Mouse (Mus musculus): ENCODE measurements around the gene Insc. TPM values are rescaled to one million over a fixed set of nuclear protein-coding genes. Genes with fewer than 3 reads are reported as not detected.

Insc gene
- polyA plus RNA-seq, 1 experiment from 2014 or later, result 2.2 TPM

DNA sequence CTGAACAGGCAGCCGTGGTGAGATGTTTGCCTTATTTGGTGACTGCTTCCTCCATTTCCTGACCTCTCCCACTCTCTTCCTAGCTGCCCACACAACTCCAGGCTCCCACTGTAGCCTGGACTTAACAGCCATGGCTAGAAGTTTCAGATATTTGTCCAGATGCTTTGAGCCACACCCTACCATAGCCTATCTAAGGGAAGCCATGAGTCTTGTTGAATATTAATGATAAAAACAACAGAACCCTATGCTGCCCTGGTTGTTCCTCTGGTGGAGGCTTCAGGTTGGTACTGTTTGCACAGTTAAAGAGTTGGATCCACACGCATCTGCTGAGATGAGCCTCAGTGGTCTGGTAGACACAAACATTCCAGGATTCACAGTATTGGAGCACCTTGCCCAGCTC lies 61.8 kb downstream of the Insc start:
- Histone ChIP-seq H3K9ac (ENCODE audit: low read length) (no peak overlapping the region), H3K27ac (ENCODE audit: low read depth, low read length) (no peak overlapping the region), H3K9me3 (ENCODE audit: control insufficient read depth, low read length) (no peaks in the 10 kb centered on the region), H3K27me3 (ENCODE audit: control insufficient read depth, insufficient read depth, low read length) (no peaks in the 10 kb centered on the region), H3K4me1 (ENCODE audit: control insufficient read depth, insufficient read depth, low read length) (no peaks in the 10 kb centered on the region), H3K4me2 (no peak overlapping the region), H3K4me3 (ENCODE audit: low read depth, low read length) (no peak overlapping the region), H3K36me3 (ENCODE audit: control insufficient read depth, insufficient read depth, low read length) (no peaks in the 10 kb centered on the region)
- ATAC-seq (ENCODE audit: low FRiP score) (no peak), DNase-seq (ENCODE audit: low spot score, missing footprints) (no peak)
- 93% methylated on average over 2 of the region's 2 CpGs for WGBS

DNA sequence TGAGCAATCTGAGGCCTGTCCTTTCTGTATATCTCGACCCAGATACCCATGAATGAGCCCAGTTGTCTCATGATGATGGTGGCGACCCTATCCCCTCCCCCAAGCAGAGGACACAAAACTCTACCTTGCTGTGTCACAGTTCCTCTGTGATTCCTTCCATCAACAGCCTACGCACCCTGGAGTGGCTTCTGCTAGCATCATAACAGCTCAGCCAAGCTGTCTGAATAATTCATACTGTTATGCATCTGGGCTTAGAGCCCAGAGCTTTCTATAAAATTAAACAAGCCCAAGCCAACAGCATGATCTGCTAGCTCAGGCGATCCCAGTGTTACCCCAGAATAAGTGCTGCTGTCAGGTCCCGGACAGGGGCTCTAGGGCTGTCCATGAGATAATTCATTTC lies 63.8 kb downstream of the Insc start:
- Histone ChIP-seq H3K27ac (ENCODE audit: low read depth, low read length) (no peak overlapping the region), H3K9me3 (ENCODE audit: control insufficient read depth, low read length) (no peaks in the 10 kb centered on the region), H3K4me2 (no peak overlapping the region), H3K4me1 (ENCODE audit: control insufficient read depth, insufficient read depth, low read length) (no peaks in the 10 kb centered on the region), H3K9ac (ENCODE audit: low read length) (no peak overlapping the region), H3K36me3 (ENCODE audit: control insufficient read depth, insufficient read depth, low read length) (no peaks in the 10 kb centered on the region), H3K4me3 (ENCODE audit: low read depth, low read length) (no peak overlapping the region), H3K27me3 (ENCODE audit: control insufficient read depth, insufficient read depth, low read length) (no peaks in the 10 kb centered on the region)
- WGBS, result 83% methylated on average over 5 of the region's 5 CpGs
- DNase-seq (ENCODE audit: low spot score, missing footprints), result no peak
- ATAC-seq (ENCODE audit: low FRiP score), result no peak

DNA sequence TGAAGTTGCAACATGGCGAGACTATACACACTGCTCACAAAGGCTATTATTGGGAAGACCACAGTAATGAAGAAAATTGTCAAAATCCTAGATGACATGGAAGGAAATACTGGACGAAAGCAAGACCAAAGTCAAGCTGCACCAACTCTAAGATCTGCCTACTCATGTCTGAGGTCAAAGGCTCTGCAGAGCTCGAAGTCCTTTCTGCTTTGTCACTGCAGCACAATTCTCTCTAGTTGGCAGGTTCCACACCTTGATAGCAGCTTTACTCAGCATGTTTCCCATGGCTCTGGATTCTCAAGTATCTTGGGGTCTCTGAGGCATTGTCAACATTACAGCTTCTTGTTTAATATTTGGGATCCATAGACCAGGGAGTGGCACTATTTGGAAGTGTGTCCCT lies 64.8 kb downstream of the Insc start:
- ATAC-seq (ENCODE audit: low FRiP score), result no peak
- H3K9ac ChIP-seq (ENCODE audit: low read length), result no peak overlapping the region

DNA sequence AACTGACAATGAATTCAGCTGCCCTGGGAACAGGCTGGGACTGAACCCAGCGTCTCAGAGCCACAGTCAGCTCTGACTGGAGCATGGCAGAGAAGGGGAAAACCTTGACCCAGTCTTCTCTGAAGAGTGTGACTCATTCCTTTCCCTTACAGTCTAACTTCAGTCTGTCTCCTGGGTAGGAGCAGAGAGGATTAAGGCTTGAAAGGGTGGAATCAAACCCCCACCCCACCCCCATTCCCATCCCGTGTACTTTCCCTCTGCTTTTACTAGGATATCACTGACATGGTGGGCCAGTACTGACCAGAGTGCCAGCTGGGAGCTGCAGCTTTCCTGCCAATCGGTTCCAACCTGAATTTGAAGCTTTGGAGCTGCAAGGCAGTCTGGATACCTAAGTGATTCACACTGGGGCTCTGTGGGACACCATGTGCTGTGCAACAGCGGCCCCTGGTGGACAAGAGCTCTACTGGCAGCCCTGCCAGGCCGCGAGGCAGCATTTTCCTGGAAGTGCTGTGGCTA lies 73.9 kb downstream of the Insc start:
- Histone ChIP-seq H3K9ac (ENCODE audit: low read length) (no peak overlapping the region), H3K36me3 (ENCODE audit: control insufficient read depth, insufficient read depth, low read length) (no peaks in the 10 kb centered on the region), H3K4me3 (ENCODE audit: low read depth, low read length) (no peak overlapping the region), H3K4me1 (ENCODE audit: control insufficient read depth, insufficient read depth, low read length) (no peaks in the 10 kb centered on the region), H3K9me3 (ENCODE audit: control insufficient read depth, low read length) (no peaks in the 10 kb centered on the region), H3K27me3 (ENCODE audit: control insufficient read depth, insufficient read depth, low read length) (no peaks in the 10 kb centered on the region), H3K4me2 (no peak overlapping the region), H3K27ac (ENCODE audit: low read depth, low read length) (no peak overlapping the region)
- DNase-seq (ENCODE audit: low spot score, missing footprints) (peak; percentile 97), ATAC-seq (ENCODE audit: low FRiP score) (peak; percentile 88)
- 0% methylated on average over 6 of the region's 6 CpGs for WGBS

More for the DNA sequence above, 64.8 kb downstream of the Insc start:
- no peaks in the 10 kb centered on the region for H3K36me3 ChIP-seq (ENCODE audit: control insufficient read depth, insufficient read depth, low read length)
- no peak overlapping the region for H3K4me3 ChIP-seq (ENCODE audit: low read depth, low read length)
- no peak for DNase-seq (ENCODE audit: low spot score, missing footprints)
- H3K9me3 ChIP-seq (ENCODE audit: control insufficient read depth, low read length), result no peaks in the 10 kb centered on the region
- H3K4me2 ChIP-seq, result no peak overlapping the region
- no peaks in the 10 kb centered on the region for H3K27me3 ChIP-seq (ENCODE audit: control insufficient read depth, insufficient read depth, low read length)
- WGBS, result 84% methylated on average over 3 of the region's 3 CpGs
- no peak overlapping the region for H3K27ac ChIP-seq (ENCODE audit: low read depth, low read length)
- H3K4me1 ChIP-seq (ENCODE audit: control insufficient read depth, insufficient read depth, low read length), result no peaks in the 10 kb centered on the region

DNA sequence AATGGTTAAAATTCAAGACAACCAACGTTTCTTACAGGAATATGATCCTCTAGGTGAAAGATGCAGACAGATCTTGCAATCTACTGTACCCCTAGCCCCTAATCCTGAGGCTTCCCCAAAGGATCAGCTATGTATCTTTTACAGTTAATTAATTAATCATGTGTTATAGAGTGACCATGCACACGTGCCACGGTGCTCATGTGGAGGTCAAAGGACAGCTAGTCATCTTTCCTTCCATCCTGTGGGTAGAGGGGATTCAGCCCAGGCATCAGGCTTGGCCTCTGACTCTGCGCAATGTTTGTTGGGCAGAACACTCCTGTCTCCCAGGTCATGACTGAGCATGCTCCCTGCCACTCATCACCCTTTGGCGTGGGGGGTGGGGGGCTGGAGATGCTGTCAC lies 74.4 kb downstream of the Insc start:
- DNase-seq (ENCODE audit: low spot score, missing footprints) (no peak), ATAC-seq (ENCODE audit: low FRiP score) (peak; percentile 42)
- no peaks in the 10 kb centered on the region for H3K27me3 ChIP-seq (ENCODE audit: control insufficient read depth, insufficient read depth, low read length)
- H3K4me1 ChIP-seq (ENCODE audit: control insufficient read depth, insufficient read depth, low read length), result no peaks in the 10 kb centered on the region
- no peak overlapping the region for H3K4me2 ChIP-seq
- H3K27ac ChIP-seq (ENCODE audit: low read depth, low read length), result no peak overlapping the region
- no peaks in the 10 kb centered on the region for H3K36me3 ChIP-seq (ENCODE audit: control insufficient read depth, insufficient read depth, low read length)
- no peaks in the 10 kb centered on the region for H3K9me3 ChIP-seq (ENCODE audit: control insufficient read depth, low read length)
- 35% methylated on average over 5 of the region's 5 CpGs for WGBS
- no peak overlapping the region for H3K9ac ChIP-seq (ENCODE audit: low read length)
- H3K4me3 ChIP-seq (ENCODE audit: low read depth, low read length), result no peak overlapping the region

DNA sequence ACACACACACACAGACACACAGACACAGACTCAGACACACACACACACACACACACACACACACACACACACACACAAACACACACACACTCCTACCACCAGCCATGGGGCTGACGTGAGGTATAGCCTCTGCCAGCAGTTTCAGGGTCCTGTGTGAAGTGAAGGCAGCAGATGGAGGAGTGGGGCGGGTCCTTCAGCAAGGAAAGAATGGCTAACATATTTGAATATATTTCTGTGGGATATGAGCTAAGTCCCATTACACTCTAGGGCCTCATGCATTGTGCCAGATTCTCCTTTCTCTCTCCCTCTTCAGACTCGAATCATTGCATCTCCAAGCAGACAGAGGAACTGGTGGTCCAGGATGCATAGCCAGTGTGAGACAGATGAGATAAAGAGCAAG lies 74.9 kb downstream of the Insc start:
- 84% methylated on average over 3 of the region's 3 CpGs for WGBS
- H3K27me3 ChIP-seq (ENCODE audit: control insufficient read depth, insufficient read depth, low read length), result no peaks in the 10 kb centered on the region
- ATAC-seq (ENCODE audit: low FRiP score), result no peak
- no peak for DNase-seq (ENCODE audit: low spot score, missing footprints)
- H3K9ac ChIP-seq (ENCODE audit: low read length), result no peak overlapping the region
- no peaks in the 10 kb centered on the region for H3K9me3 ChIP-seq (ENCODE audit: control insufficient read depth, low read length)
- no peaks in the 10 kb centered on the region for H3K4me1 ChIP-seq (ENCODE audit: control insufficient read depth, insufficient read depth, low read length)
- no peak overlapping the region for H3K27ac ChIP-seq (ENCODE audit: low read depth, low read length)
- H3K36me3 ChIP-seq (ENCODE audit: control insufficient read depth, insufficient read depth, low read length), result no peaks in the 10 kb centered on the region
- no peak overlapping the region for H3K4me2 ChIP-seq
- H3K4me3 ChIP-seq (ENCODE audit: low read depth, low read length), result no peak overlapping the region

DNA sequence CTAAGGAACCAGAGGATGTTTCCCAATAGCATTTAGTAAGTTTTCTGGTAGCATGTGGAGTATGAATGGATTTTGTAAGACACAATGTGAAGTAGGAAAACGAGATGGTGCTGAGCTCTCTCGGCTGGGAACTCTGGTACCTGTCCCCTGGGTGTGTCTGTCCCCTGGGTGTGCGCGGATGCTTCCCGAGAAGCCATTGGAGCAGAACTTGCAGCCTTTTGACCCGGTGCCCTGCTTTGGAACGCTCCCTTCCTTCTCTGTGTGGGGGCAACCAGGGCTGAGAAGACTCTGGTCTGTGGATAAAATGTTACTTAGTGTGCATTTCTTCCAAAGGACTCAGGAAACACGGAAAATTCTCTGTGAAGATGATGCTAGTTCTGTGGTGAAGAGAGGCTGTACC lies 75.3 kb downstream of the Insc start:
- H3K4me3 ChIP-seq (ENCODE audit: low read depth, low read length), result no peak overlapping the region
- no peaks in the 10 kb centered on the region for H3K36me3 ChIP-seq (ENCODE audit: control insufficient read depth, insufficient read depth, low read length)
- no peak overlapping the region for H3K9ac ChIP-seq (ENCODE audit: low read length)
- H3K4me1 ChIP-seq (ENCODE audit: control insufficient read depth, insufficient read depth, low read length), result no peaks in the 10 kb centered on the region
- no peaks in the 10 kb centered on the region for H3K27me3 ChIP-seq (ENCODE audit: control insufficient read depth, insufficient read depth, low read length)
- 76% methylated on average over 8 of the region's 8 CpGs for WGBS
- no peak overlapping the region for H3K4me2 ChIP-seq
- no peaks in the 10 kb centered on the region for H3K9me3 ChIP-seq (ENCODE audit: control insufficient read depth, low read length)
- DNase-seq (ENCODE audit: low spot score, missing footprints), result no peak
- no peak overlapping the region for H3K27ac ChIP-seq (ENCODE audit: low read depth, low read length)
- no peak for ATAC-seq (ENCODE audit: low FRiP score)

DNA sequence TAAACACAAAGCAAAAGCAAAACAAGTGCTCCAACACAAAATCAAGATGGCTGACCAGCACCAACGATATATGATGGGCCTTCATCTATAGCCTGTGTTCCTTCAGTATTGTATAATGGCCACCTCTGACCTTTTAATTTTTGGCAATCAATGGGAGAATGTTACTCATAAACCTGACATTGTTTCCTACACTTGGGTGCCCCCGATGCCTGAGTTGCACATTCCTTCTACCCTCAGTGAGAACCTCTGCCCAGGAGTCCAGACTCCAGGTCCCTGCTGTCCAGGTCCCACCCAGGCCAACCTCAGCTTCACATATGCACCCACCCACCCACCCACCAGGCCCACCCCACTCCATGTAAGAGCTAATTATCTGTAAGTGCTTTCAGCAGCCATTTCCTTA lies 79.2 kb downstream of the Insc start:
- ATAC-seq (ENCODE audit: low FRiP score), result no peak
- WGBS, result 93% methylated on average over 2 of the region's 2 CpGs

DNA sequence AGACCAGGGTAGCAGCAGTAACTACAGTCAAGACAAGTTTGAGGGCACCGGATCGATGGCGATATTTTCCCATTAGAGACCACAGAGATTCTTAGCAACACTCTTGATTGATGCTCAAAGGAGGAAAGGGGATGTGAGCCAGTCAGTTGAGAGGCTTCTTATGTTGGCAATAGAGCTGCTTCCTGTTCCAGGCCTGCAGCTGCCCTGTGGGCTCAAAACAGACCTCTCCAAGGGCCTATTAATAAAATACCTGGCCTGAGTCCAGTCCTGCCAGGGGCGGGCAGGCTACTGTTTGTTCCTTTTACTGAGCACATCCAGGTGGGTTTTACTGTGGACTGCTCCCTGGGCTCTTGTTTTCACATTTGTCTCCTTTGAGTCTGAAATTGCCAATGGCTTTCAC lies 83.9 kb downstream of the Insc start:
- H3K9me3 ChIP-seq (ENCODE audit: control insufficient read depth, low read length), result no peaks in the 10 kb centered on the region
- no peaks in the 10 kb centered on the region for H3K36me3 ChIP-seq (ENCODE audit: control insufficient read depth, insufficient read depth, low read length)
- ATAC-seq (ENCODE audit: low FRiP score) (no peak), DNase-seq (ENCODE audit: low spot score, missing footprints) (no peak)
- H3K4me2 ChIP-seq, result no peak overlapping the region
- no peak overlapping the region for H3K27ac ChIP-seq (ENCODE audit: low read depth, low read length)
- no peak overlapping the region for H3K4me3 ChIP-seq (ENCODE audit: low read depth, low read length)
- H3K9ac ChIP-seq (ENCODE audit: low read length), result no peak overlapping the region
- no peaks in the 10 kb centered on the region for H3K4me1 ChIP-seq (ENCODE audit: control insufficient read depth, insufficient read depth, low read length)
- WGBS, result 94% methylated on average over 4 of the region's 4 CpGs
- H3K27me3 ChIP-seq (ENCODE audit: control insufficient read depth, insufficient read depth, low read length), result no peaks in the 10 kb centered on the region

More for the DNA sequence above, 79.2 kb downstream of the Insc start:
- Histone ChIP-seq H3K27me3 (ENCODE audit: control insufficient read depth, insufficient read depth, low read length) (no peaks in the 10 kb centered on the region), H3K4me2 (no peak overlapping the region), H3K9me3 (ENCODE audit: control insufficient read depth, low read length) (no peaks in the 10 kb centered on the region), H3K36me3 (ENCODE audit: control insufficient read depth, insufficient read depth, low read length) (no peaks in the 10 kb centered on the region), H3K4me3 (ENCODE audit: low read depth, low read length) (no peak overlapping the region), H3K27ac (ENCODE audit: low read depth, low read length) (no peak overlapping the region), H3K9ac (ENCODE audit: low read length) (no peak overlapping the region), H3K4me1 (ENCODE audit: control insufficient read depth, insufficient read depth, low read length) (no peaks in the 10 kb centered on the region)
- DNase-seq (ENCODE audit: low spot score, missing footprints), result no peak
